Mouse (Mus musculus) limb, embryonic 11.5 days (tissue): ENCODE data around the gene Tmc8. TPM values are rescaled to one million over a fixed set of nuclear protein-coding genes. Genes with fewer than 3 reads are reported as not detected.
"Not testable (repeated sequence)": the region's sequence is repeated elsewhere in the genome, so short reads cannot be mapped to it uniquely, and the experiment has no call there.

Experiments
- ATAC-seq: fragments of 200-750 bp; cut with Nextera tagmentation; 2 replicates; pipeline ENCODE4 v1.8.0; 2017; ENCODE audit warnings: low read depth; ENCODE audit not compliant: insufficient number of reproducible peaks, low FRiP score, low TSS enrichment
- DNase-seq: peaks from one replicate; pipeline ENCODE4 v3.0.0-alpha.2; 2015; ENCODE audit warnings: low spot score
- H3K27ac ChIP-seq: fragments of 300-500 bp; sonication (generic); replicated peaks from 2 replicates; pipeline ENCODE4 v1.5.1; 2014; ENCODE audit warnings: low read depth, mild to moderate bottlenecking, low read length
- H3K27me3 ChIP-seq: fragments of 300-500 bp; sonication (generic); 2 replicates; pipeline ENCODE4 v1.6.1; 2014; ENCODE audit warnings: mild to moderate bottlenecking, low read length, mixed read lengths; ENCODE audit not compliant: control insufficient read depth, insufficient read depth
- H3K36me3 ChIP-seq: fragments of 300-500 bp; sonication (generic); 2 replicates; pipeline ENCODE4 v1.6.1; 2014; ENCODE audit warnings: mild to moderate bottlenecking, low read length, moderate library complexity, mixed read lengths; ENCODE audit not compliant: control insufficient read depth, insufficient read depth
- H3K4me1 ChIP-seq: fragments of 300-500 bp; sonication (generic); 2 replicates; pipeline ENCODE4 v1.6.1; 2014; ENCODE audit warnings: low read length, mixed read lengths; ENCODE audit not compliant: control insufficient read depth, insufficient read depth
- H3K4me2 ChIP-seq: fragments of 300-500 bp; sonication (generic); 2 replicates; pipeline ENCODE4 v1.6.1; 2014; ENCODE audit warnings: low read depth, mild to moderate bottlenecking, moderate library complexity; ENCODE audit not compliant: severe bottlenecking
- H3K4me3 ChIP-seq: fragments of 300-500 bp; sonication (generic); 2 replicates; pipeline ENCODE4 v1.5.1; 2014; ENCODE audit warnings: low read depth, low read length
- H3K9ac ChIP-seq: fragments of 300-500 bp; sonication (generic); 2 replicates; pipeline ENCODE4 v1.6.1; 2014; ENCODE audit warnings: mild to moderate bottlenecking, low read length
- H3K9me3 ChIP-seq: fragments of 300-500 bp; sonication (generic); 2 replicates; pipeline ENCODE4 v1.6.1; 2016; ENCODE audit warnings: low read length; ENCODE audit not compliant: control insufficient read depth
- WGBS: fragments of 180-500 bp; shearing (Covaris S2); extraction: QIAGEN DNeasy Blood & Tissue Kit; methylation state at CpG from one replicate; pipeline ENCODE4 v1.1.7; 2014; 5-methylcytosine and 5-hydroxymethylcytosine counted together
- polyA plus RNA-seq: library from polyadenylated mRNA; unstranded; fragments of >200 nt; fragmentation: Nextera tagmentation; extraction: Ambion mirVana; gene quantifications from 2 replicates; pipeline ENCODE4 v1.2.1, GENCODE M21; 2014

Gene Tmc8
- polyA plus RNA-seq, 1 experiment from 2014 or later = 0.87 TPM

DNA sequence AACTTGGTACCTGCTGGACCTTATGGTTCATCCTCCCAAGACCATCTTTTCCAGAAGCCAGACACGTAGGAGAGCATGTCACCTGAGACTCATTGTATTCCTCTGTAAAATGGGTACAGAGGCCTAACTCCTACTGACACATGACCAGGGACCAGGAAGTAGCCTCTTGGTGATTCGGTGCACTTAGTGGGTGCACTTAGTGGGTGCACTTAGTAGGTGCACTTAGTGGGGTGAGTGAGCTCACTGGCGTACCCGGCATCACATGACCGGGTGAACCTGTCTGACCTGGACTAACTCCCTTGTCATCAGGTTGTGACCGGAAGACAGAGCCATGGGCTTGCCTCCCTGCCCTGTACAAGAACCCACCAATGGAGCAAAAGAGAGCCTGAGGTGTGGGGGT is 24.9 kb downstream of the Tmc8 start:
- Histone ChIP-seq H3K9me3 (no peaks in the 10 kb centered on the region), H3K27me3 (no peaks in the 10 kb centered on the region), H3K27ac (no peak overlapping the region), H3K4me3 (no peak overlapping the region), H3K4me1 (peaks cover 10% of the 10 kb centered on the region), H3K9ac (no peak overlapping the region), H3K36me3 (peaks cover 2% of the 10 kb centered on the region; the same call in 1 of the 2 replicates), H3K4me2 (no peak overlapping the region)
- no peak for DNase-seq
- ATAC-seq = no peak
- WGBS = 92% methylated on average over 6 of the region's 6 CpGs

DNA sequence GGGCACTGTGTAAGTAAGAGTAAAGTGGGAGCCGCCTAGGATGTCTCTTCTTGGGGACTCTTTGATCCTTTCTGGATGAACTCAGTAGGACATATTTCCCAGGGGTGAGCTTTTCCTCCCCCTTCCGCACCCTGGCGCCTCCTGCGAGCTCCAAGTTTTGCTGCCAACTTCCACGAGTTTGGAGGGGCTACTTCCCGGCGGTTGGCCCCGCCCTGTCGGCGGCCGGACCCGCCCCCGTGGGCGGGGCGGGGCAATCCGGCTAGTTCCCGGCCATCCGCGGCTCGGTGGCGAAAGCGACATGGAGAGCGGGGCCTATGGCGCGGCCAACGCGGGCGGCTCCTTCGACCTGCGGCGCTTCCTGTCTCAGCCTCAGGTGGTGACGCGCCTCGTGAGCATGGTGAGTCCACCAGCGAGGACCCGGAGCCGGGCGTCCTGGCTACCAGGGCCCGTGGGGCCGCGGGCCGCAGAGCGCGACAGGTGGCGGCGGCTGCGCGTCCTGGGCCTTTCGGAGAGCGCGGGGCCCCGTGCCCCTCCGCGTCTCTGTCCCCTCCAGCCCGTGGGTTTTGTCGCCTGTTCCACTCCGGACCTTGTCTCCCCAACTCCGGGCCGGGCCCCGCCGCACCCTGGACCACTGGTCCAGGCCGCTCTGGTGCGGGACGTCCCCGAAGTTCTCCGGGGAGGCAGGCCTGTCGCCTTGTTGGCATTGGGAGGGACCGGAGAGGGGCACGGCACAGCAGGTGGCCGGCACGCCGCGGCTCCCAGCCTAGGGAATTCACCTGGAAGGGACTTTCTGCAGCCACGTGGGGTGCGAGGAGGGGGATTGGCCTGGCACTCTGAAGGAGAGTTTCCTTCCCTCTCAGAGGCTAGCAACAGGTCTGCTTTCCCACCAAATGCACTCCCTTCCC is 27.8 kb downstream of the Tmc8 start, which contains the start of the genes Gm20708 and Syngr2:
Gene Gm20708 (plus strand): TSS at position 262 of the 905 bp plus-strand sequence.
Gene Syngr2 (plus strand): TSS at position 262 of the 905 bp plus-strand sequence.
- Histone ChIP-seq H3K27ac (no peak within 1 kb of the TSS), H3K4me2 (peak within 1 kb of the TSS; percentile 99), H3K4me1 (peaks cover 10% of the 10 kb centered on the region), H3K27me3 (no peaks in the 10 kb centered on the region), H3K9ac (peak within 1 kb of the TSS; percentile 43; the same call in 1 of the 2 replicates), H3K9me3 (no peaks in the 10 kb centered on the region), H3K4me3 (peak within 1 kb of the TSS; percentile 62), H3K36me3 (peaks cover 20% of the 10 kb centered on the region)
- DNase-seq (peak; percentile 83), ATAC-seq (peak; percentile 45; the same call in 1 of the 2 replicates)
- under 1% methylated on average over 73 of the region's 75 CpGs for WGBS

DNA sequence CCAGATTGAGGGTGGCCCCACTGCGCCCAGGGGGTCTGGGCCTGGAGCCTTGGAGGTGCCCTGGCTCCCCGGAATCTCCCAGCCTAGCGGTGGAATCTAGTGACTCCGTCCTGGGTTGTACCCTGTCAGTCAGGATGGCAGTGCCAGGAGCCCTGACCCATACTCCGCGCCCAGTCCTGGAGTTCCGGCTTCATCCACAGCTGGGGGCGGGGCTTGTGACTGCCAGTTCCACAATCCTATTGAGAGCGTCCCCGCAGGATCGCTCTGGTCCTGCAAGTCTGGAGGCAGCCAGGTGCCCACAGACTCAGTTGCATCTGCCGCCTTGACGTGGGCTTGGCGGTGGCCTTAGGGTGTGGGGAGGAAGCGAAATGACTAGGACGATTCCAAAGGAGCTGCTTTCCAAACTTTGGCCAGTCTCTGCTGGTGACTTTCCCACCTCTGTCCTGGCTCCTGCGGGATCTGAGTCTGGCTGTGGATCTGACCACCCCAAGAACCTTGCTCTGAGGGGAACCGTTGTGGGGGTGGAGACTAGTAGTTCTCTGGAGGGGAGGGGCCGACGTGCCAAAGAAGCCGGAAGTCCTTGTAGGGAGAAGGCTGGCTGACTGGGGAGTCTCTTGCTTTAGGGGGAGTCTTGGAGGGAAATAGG is 28.6 kb downstream of the Tmc8 start:
- peak overlapping the region; percentile 62 for H3K4me3 ChIP-seq
- ATAC-seq (peak; percentile 77), DNase-seq (peak; percentile 88)
- H3K9ac ChIP-seq = peak overlapping the region; percentile 43; the same call in 1 of the 2 replicates
- under 1% methylated on average over 21 of the region's 21 CpGs for WGBS
- no peaks in the 10 kb centered on the region for H3K9me3 ChIP-seq
- H3K27me3 ChIP-seq = no peaks in the 10 kb centered on the region
- peaks cover 10% of the 10 kb centered on the region for H3K4me1 ChIP-seq
- peaks cover 23% of the 10 kb centered on the region for H3K36me3 ChIP-seq
- H3K4me2 ChIP-seq = peak overlapping the region; percentile 99
- H3K27ac ChIP-seq = no peak overlapping the region

DNA sequence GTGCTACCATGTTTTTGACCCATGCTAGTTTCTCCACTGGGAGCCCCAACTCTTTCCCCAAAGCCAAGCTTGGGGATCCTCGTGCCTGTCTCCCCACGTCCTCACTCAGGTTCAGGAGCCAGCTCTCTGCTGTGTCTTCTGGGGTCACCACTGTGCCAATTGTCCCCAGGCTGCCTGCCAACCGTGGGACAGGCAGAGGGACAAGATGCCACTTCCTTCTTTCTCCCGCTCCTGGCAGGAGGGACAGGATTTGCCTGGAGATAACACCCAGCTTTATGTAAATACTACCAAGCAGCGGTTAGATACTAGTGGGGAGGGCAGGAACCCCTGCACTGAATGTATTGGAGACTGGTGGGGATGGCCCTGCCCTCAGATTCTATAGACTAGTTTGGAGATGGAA is 32.0 kb downstream of the Tmc8 start:
- no peaks in the 10 kb centered on the region for H3K9me3 ChIP-seq
- DNase-seq = no peak
- H3K27ac ChIP-seq = no peak overlapping the region
- no peak overlapping the region for H3K4me3 ChIP-seq
- no peak overlapping the region for H3K9ac ChIP-seq
- ATAC-seq = no peak
- H3K4me2 ChIP-seq = no peak overlapping the region
- peaks cover 10% of the 10 kb centered on the region for H3K4me1 ChIP-seq
- H3K36me3 ChIP-seq = peaks cover 31% of the 10 kb centered on the region
- no peaks in the 10 kb centered on the region for H3K27me3 ChIP-seq
- 83% methylated on average over 5 of the region's 5 CpGs for WGBS

DNA sequence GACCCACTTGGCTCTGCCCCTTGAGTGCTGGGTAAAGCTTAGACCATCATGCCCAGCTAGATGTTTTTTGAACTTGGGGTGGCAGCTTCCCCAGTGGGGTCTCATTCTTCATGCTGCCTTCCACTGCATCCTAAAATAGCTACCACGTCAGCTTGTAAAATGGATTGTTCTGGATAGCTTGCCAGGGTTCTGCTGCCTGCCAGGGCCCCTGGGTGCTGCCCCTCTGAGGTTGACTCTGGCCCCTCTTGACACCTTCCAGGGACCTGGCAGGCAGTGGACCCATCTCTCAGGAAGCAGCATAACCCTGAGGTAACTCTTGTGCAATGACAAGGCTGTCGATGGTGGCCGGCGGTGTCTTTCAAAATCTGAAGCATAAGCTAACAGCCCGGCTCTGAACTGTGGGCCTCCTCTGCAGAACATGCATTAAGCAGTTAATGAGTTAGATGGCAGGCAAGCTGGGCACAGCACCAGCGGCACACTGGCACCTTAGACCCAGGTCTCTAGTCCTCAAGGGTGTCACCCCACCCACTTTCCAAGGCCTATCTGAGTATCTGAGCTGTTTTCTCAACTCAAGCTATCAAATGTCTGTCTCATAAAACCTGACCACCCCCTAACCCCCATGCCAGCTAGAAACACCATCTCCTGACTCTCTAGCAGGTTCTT is 33.0 kb downstream of the Tmc8 start:
- Histone ChIP-seq H3K27ac (no peak overlapping the region), H3K4me2 (no peak overlapping the region), H3K36me3 (peaks cover 34% of the 10 kb centered on the region), H3K27me3 (no peaks in the 10 kb centered on the region), H3K4me3 (no peak overlapping the region), H3K4me1 (peaks cover 10% of the 10 kb centered on the region), H3K9ac (no peak overlapping the region), H3K9me3 (no peaks in the 10 kb centered on the region)
- no peak for DNase-seq
- WGBS = 97% methylated on average over 6 of the region's 6 CpGs
- ATAC-seq = no peak

DNA sequence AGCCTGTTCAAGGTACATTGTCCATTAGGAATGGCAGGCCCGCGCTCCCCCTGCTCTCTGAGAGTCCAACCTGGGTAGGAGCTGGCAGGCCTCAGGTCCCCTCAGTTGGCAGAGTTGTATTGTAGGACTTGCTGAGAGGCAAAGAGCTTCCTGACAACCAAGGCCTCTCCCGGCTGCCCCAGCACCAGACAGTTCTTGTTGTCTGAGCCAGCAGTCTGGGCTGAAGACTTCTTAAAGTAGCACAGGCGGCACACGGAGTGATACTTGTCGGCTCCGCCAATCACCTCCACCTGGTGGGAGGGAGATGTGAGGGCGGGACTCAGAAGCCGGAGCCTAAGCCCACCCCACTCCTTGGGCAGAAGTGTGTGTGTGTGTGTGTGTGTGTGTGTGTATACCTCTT is 34.0 kb downstream of the Tmc8 start:
- not testable (repeated sequence) for H3K27me3 ChIP-seq, DNase-seq, H3K4me2 ChIP-seq, H3K27ac ChIP-seq, H3K9ac ChIP-seq, H3K4me3 ChIP-seq, ATAC-seq, H3K9me3 ChIP-seq, H3K4me1 ChIP-seq
- H3K36me3 ChIP-seq = peaks cover 37% of the 10 kb centered on the region
- 88% methylated on average over 9 of the region's 9 CpGs for WGBS

DNA sequence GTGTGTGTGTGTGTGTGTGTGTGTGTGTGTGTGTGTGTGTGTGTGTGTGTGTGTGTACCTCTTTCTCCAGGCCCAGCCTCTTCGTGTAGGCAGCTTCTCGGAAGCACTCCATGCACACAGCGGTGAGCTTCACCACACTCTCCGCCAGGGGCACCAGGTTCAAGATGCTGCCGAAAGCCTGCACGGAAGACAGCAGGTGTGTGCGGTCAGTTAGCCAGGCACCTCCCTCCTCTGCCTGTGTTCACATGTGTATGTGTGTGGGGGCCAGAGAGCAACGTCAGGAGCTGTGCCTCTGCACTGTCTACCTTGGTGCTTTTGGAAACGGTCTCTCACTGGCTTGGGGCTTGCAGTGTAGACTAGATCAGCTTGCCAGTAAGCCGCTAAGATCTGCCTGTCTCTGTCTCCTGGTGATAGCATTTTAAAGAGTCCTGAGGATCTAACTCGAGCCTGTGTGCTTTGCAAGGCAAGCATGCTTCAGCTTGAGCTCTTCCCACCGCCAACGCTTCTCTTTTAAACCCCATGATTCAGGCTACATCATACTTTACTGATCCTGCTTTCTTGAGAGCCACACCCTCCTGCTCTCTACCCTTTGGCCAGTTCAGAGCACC is 34.6 kb downstream of the Tmc8 start:
- no peaks in the 10 kb centered on the region for H3K9me3 ChIP-seq
- H3K36me3 ChIP-seq = peaks cover 43% of the 10 kb centered on the region
- no peak overlapping the region for H3K9ac ChIP-seq
- no peak overlapping the region for H3K27ac ChIP-seq
- 89% methylated on average over 12 of the region's 13 CpGs for WGBS
- no peak for ATAC-seq
- no peak overlapping the region for H3K4me2 ChIP-seq
- no peak for DNase-seq
- H3K4me3 ChIP-seq = no peak overlapping the region
- no peaks in the 10 kb centered on the region for H3K27me3 ChIP-seq
- H3K4me1 ChIP-seq = no peaks in the 10 kb centered on the region

DNA sequence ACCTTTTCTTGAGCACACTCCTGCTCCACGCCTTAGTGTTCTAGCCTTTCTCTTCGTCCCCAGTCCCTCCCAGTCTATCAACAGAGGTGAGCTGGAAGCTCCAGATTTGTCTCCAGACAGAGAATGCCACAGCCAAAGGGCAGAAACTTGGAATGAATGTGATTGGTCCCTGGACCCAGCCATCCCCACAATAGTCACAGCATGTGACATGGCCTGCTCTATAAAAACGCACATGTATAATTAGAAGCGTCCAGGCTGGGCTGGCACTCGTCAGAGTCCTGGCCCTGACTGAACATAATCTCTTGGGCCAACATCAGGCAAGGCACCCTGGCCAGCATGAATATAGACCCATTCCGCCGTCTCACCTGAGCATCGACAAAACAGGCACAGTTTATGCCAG is 37.2 kb downstream of the Tmc8 start:
- H3K4me3 ChIP-seq = no peak overlapping the region
- H3K9ac ChIP-seq = no peak overlapping the region
- peaks cover 30% of the 10 kb centered on the region for H3K36me3 ChIP-seq
- H3K27ac ChIP-seq = no peak overlapping the region
- 72% methylated on average over 8 of the region's 8 CpGs for WGBS
- ATAC-seq (no peak), DNase-seq (no peak)
- H3K9me3 ChIP-seq = no peaks in the 10 kb centered on the region
- no peak overlapping the region for H3K4me2 ChIP-seq
- H3K27me3 ChIP-seq = no peaks in the 10 kb centered on the region
- peaks cover 5% of the 10 kb centered on the region for H3K4me1 ChIP-seq
